Mouse (Mus musculus) heart, adult 11 months (tissue): ENCODE data around the gene Irgm2.
"Not testable (repeated sequence)": the region's sequence is repeated elsewhere in the genome, so short reads cannot be mapped to it uniquely, and the experiment has no call there.

ENCODE experiments used
- DNase-seq: peaks from one replicate; pipeline ENCODE4 v3.0.0; 2022

The Irgm2 gene

DNA sequence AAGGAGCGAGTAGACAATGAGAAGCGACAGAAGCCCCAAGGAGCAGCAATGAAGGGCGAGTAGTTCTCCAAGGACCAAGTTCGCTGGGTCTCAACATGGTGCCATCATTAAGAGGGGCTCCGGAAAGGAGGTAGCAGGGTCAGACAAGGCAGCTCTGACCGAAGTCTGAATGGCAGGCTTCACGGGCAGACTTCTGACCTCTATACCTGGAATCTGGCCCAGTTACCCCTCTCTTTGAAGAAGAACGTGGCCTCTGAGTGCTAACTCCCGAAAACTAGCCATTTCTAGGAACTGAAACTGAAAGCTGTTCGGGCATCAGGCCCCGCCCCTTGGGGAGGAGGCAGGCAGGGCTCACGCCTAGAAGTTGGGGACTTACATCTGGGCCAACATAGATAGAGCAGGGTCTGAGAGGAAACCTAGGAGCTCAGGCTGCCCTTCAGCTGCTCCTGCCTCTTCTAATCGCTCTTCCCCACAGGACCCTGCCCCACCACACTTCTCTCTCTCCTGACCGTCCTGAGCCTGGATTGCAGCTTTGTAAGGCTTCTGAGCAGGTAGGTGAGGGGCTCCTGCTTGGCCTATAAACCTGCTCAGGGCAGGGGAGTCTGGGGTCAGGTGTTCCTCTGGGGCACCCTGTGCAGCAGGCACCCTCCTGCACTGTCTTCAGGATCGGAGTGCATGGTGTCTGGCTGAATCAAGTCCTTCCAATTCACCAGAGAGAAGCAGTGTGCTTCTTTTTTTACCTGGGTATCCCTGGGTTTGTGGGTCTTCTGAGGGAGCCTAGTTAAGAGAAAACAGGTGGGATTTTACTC is at the start of gene Irgm2, which contains the start of gene Igtp:
Gene Irgm2 (plus strand): TSS at position 390 of the 809 bp plus-strand sequence.
Gene Igtp (plus strand): TSS at position 328 of the 809 bp plus-strand sequence.
- DNase-seq, result peak; percentile 99

DNA sequence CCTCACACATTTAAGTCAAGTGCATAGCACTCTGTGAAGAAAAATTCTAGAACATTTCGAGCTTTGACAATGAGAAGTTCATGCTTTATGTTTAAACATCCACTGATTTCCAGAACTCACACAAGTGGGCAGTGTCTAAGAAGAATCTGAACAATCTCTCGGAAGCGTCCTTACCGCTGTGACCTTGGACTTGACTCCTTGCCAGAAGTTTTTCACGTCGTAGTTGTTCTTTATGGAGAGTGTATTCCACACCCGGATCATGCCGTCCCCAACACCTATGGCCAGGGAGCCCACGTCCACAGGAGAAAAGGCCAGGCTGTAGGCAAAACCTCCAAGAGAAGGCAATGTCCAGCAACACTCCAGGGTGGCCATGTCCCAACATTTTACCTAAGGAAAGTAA is 44.0 kb upstream of the Irgm2 start:
- DNase-seq, result no peak

GRCm38 (mm10) chr11:58156871-58157270 is 42.5 kb upstream of the Irgm2 start:
- no peak for DNase-seq

GRCm38 (mm10) chr11:58165072-58165471 is 34.3 kb upstream of the Irgm2 start:
- DNase-seq, result no peak

DNA sequence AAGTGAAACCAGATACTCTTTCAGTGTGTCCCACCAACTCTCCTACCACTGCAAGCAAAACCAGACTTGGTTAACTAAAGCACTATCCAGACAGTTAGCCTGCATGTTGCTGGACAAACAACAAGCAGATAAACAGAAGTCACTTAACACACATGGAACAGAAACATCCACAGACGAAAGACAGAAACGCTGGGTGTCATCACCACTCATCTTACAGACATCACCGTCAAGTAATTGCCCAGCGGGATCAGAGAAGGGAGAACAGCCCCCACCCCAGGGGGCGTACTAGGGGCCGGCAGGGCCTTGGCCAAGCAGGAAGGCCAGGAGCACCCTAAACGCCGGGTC is 31.6 kb upstream of the Irgm2 start:
- no peak for DNase-seq

- peak; percentile 97 for DNase-seq
These were observed 31.1 kb upstream of the Irgm2 start, which contains the start of gene Gemin5 for GRCm38 (mm10) chr11:58168167-58168915. Gemin5 (minus strand) TSS chr11:58168539.

- DNase-seq, result no peak
These were observed 29.8 kb upstream of the Irgm2 start for GRCm38 (mm10) chr11:58169666-58170065.

- peak; percentile 99 for DNase-seq
These were observed 27.8 kb upstream of the Irgm2 start, which contains the start of gene Mrpl22 for GRCm38 (mm10) chr11:58171459-58172091. Mrpl22 (plus strand) TSS chr11:58171661.

GRCm38 (mm10) chr11:58179563-58179962 is 19.9 kb upstream of the Irgm2 start:
- peak; percentile 97 for DNase-seq

GRCm38 (mm10) chr11:58179986-58180385 is 19.4 kb upstream of the Irgm2 start:
- not testable (repeated sequence) for DNase-seq

GRCm38 (mm10) chr11:58180756-58181155 is 18.7 kb upstream of the Irgm2 start:
- no peak for DNase-seq

DNA sequence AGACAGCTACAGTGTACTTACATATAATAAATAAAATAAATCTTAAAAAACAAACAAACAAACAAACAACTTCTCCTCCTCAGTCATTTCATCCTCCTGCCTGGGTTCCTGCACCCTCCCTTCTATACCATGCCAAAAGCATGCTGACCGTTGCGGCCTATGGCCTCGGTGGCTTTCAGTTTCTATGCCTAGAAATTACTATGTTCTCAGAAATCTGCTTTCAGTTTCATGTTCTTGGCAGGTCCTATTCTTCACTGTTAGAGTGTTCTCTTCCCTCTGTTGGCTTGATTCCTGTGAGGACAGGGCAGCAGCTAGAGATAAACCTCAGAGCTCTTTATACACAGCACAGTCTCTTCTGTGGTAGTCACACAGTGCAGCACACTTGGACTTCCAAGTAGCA is 15.8 kb upstream of the Irgm2 start:
- DNase-seq, result no peak

DNA sequence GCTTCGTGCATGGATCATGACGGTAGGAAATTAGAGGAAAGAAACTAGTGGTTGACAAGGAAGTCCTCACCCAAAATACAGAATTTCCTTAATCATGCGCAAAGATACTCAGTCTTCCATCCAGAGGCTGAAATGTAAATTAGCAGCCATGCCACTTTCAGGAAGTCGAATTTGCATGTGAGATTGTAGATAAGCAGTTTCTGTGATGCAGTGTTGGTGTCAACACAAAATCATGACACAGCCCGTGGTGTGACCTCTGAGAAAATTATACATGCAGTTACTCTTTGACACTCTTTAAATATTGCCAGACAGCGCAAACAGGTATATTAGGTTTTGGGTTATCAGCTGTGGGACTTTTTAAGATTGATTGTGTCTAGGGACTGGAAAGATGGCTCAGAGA is 9.7 kb upstream of the Irgm2 start:
- DNase-seq, result no peak

DNA sequence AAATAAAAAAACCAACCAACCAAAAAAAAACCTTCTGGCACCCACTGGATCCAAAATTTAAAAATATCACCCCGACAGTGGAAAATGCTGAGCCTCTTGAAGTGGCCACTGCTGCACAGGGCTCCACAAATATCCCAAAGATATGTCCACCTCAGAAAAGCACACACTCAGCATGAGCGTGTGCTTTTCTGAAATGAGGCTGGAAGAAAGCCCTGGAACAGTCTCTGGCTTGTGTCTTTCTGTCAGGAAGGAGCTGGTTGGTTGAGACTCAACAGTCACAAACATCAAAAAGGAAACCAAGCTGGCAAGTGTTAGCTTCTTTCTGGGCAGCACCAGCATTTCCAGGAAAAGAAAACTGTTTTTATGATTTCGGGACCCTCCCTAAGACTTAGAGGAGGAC is 6.1 kb upstream of the Irgm2 start:
- DNase-seq, result peak; percentile 95

GRCm38 (mm10) chr11:58193860-58194520 is 5.4 kb upstream of the Irgm2 start:
- DNase-seq, result no peak

- DNase-seq, result no peak
These were observed 755 bp upstream of the Irgm2 start for GRCm38 (mm10) chr11:58198663-58199062.

- DNase-seq, result no peak
These were observed 808 bp downstream of the Irgm2 start for GRCm38 (mm10) chr11:58200226-58200625.

GRCm38 (mm10) chr11:58201052-58201451 is 1.6 kb downstream of the Irgm2 start:
- no peak for DNase-seq

- DNase-seq, result no peak
These were observed 11.0 kb downstream of the Irgm2 start for GRCm38 (mm10) chr11:58210321-58210886.

GRCm38 (mm10) chr11:58211062-58211681 is 11.8 kb downstream of the Irgm2 start:
- peak; percentile 93 for DNase-seq

DNA sequence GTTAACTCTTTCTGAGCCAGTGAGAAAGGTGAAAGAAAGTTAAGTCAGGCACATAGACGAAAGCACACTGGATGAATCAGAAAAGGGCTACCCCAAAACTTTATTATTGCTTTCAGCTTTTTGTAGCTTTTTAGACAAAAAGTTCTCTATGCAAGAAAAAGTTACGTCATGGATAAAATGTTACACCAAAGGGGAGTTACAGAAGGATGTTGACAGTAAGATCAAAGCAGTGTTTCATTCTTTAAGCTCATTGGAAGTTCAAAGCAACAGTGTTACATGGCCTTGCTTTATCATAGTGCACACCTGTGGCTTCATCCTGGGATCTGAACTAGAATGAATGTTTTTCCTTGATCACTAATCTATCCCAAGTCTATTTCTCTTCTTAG is 12.3 kb downstream of the Irgm2 start:
- DNase-seq, result no peak

DNA sequence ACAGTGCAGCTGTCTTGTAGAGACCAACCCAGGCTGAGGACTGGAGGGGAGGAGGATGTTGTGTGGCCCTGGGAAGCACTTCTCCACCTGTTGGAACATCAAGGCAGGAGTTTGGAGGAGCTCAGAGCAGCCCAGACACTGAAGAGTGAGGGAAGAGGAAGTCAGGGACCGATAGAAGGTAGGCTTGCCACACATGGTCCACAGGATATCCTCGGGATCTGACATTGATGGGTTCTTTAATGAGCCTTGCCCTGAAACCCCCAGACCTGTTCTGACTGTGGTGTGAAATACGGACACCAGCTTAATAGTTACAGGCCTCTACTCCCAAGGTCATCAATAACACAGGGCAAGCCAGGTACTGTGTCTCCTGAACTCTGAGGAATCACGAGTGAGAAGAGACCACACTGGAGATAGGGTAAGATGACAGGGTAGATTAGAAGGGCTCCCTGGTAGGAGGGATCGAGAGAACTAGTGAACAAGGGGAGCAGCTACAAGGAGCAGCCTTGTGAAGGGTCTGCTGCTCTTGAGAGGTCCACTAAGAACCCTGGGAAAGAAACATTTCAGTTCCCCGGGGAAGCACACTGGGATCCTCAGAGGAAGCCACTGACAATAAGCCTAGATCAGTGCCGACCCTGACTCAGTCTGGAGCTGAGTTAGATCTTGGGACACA is 14.4 kb downstream of the Irgm2 start:
- no peak for DNase-seq
